Mouse (Mus musculus) spleen, adult 2 months (tissue): ENCODE results near the gene Gm5426. TPM values are rescaled to one million over a fixed set of nuclear protein-coding genes. Genes with fewer than 3 reads are reported as not detected.
"Not testable (repeated sequence)": the region's sequence is repeated elsewhere in the genome, so short reads cannot be mapped to it uniquely, and the experiment has no call there.

ENCODE experiments used
- DNase-seq, 2 experiments: peaks; one replicate each; pipeline versions ENCODE4 v3.0.0 to v3.0.0-alpha.2; 2012 to 2021; ENCODE audit warnings: low spot score in 2 of 2, low read depth in 1 of 2
- H3K27ac ChIP-seq: fragments of 200-500 bp; 2 replicates; pipeline ENCODE4 v1.5.1; 2012; ENCODE audit warnings: low read length, inconsistent platforms; ENCODE audit not compliant: insufficient read depth
- H3K27me3 ChIP-seq: fragments of 200-500 bp; 2 replicates; pipeline ENCODE4 v1.6.1; 2012; ENCODE audit warnings: mild to moderate bottlenecking, moderate library complexity, low read length, inconsistent platforms; ENCODE audit not compliant: control insufficient read depth, insufficient read depth
- H3K36me3 ChIP-seq: fragments of 200-500 bp; 2 replicates; pipeline ENCODE4 v1.6.1; 2012; ENCODE audit warnings: mild to moderate bottlenecking, low read length, inconsistent platforms; ENCODE audit not compliant: control insufficient read depth, insufficient read depth
- H3K4me1 ChIP-seq: fragments of 200-500 bp; 2 replicates; pipeline ENCODE4 v1.6.1; 2011; ENCODE audit warnings: inconsistent platforms; ENCODE audit not compliant: control insufficient read depth, insufficient read depth, insufficient read length
- H3K4me3 ChIP-seq: fragments of 200-500 bp; 2 replicates; pipeline ENCODE4 v1.5.1; 2011; ENCODE audit warnings: mild to moderate bottlenecking, inconsistent platforms; ENCODE audit not compliant: insufficient read depth, insufficient read length; ENCODE audit errors: extremely low read depth
- CTCF ChIP-seq: fragments of 200-500 bp; IDR thresholded peaks from 2 replicates; pipeline ENCODE4 v1.5.1; 2011; ENCODE audit warnings: mild to moderate bottlenecking, inconsistent platforms; ENCODE audit not compliant: insufficient read depth, insufficient read length, insufficient replicate concordance; ENCODE audit errors: extremely low read depth
- POLR2A ChIP-seq: fragments of 200-500 bp; IDR thresholded peaks from 2 replicates; pipeline ENCODE4 v1.6.1; 2011; ENCODE audit warnings: low read depth, low read length, inconsistent platforms
- WGBS: fragments of 180-500 bp; shearing (Covaris S2); methylation state at CpG from one replicate; pipeline ENCODE4 v1.1.7; 2018; 5-methylcytosine and 5-hydroxymethylcytosine counted together
- polyA plus RNA-seq: library from polyadenylated mRNA; depleted of rRNA; stranded (reverse); fragments of >200 nt; gene quantifications from 2 replicates; pipeline ENCODE4 v1.2.3, GENCODE M21; 2012; rRNA removed

Gm5426 gene
- not detected in 2 replicates for polyA plus RNA-seq

DNA sequence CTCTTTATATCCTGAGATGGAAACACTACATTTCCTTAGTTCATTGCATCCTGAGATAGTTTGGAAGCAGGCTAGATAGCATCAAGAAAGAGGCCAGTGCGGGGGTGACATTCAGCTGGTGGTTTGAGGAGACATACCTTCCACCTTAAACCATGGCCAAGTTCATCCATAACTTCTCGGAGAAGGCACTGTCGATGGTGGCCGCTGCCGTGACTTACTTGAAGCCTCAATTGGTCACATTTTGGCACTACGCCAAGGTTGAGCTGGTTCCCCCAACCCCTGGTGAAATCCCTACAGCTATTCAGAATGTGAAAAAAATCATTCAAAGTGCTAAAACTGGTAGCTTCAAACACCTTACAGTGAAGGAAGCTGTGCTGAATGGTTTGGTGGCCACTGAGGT, at the start of gene Gm5426:
Gm5426 (plus strand) TSS at position 153 of the 400 bp plus-strand sequence.
- not testable (repeated sequence) for H3K27me3 ChIP-seq, H3K27ac ChIP-seq, H3K4me1 ChIP-seq, DNase-seq, H3K4me3 ChIP-seq, H3K36me3 ChIP-seq
- WGBS, result 90% methylated on average over 6 of the region's 6 CpGs

DNA sequence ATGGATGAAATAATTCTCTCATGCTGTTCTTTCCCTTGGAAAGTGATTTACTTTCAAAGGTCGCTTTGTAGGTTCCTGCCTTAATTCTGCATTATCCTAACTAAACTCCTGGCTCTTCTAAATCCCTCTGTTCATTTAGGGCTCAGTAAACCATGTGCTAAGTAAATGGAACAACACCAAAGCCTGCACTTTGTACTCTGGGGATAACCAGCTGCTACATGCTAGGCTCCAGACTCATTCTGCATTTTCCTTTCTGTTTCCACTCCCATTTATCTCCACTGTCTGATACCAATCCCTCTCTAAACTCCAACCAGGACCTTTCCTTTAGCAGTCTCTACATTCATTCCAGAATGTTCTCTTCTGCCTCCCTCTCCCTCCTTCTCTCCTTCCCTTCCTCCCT, 46.7 kb upstream of the Gm5426 start:
- Histone ChIP-seq H3K4me3 (no peak overlapping the region), H3K4me1 (no peaks in the 10 kb centered on the region; the same call in 1 of the 2 replicates), H3K36me3 (no peaks in the 10 kb centered on the region), H3K27ac (no peak overlapping the region), H3K27me3 (no peaks in the 10 kb centered on the region)
- TF ChIP-seq POLR2A (no peak), CTCF (no peak)
- DNase-seq, result no peak
- 95% methylated on average over 1 of the region's 1 CpGs for WGBS

DNA sequence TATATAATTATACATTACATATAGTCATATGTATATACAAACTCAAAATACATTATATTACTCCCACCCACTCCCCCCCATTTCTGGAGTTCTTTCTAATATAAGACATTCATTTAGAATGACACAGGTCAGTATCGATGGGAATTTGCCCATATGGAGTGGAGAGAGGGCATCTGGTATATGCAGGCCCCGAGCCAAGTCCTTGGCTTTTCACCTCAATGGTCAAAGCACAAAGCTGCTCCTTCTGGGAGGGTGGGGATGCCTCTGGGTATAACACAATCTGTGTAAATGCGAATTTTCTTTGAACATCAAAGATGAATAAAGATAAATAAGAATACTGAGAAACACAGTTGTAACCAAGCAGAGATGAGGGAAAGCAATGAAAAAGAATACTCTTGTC, 46.0 kb upstream of the Gm5426 start:
- no peak for TF ChIP-seq POLR2A
- no peak for TF ChIP-seq CTCF
- no peaks in the 10 kb centered on the region for H3K27me3 ChIP-seq
- no peak overlapping the region for H3K4me3 ChIP-seq
- DNase-seq, result no peak
- 82% methylated on average over 3 of the region's 3 CpGs for WGBS
- no peaks in the 10 kb centered on the region for H3K36me3 ChIP-seq
- H3K4me1 ChIP-seq, result no peaks in the 10 kb centered on the region; the same call in 1 of the 2 replicates
- H3K27ac ChIP-seq, result no peak overlapping the region

GRCm38 (mm10) chr10:96093890-96094531, 42.4 kb upstream of the Gm5426 start:
- no peak for DNase-seq
- no peaks in the 10 kb centered on the region; the same call in 1 of the 2 replicates for H3K4me1 ChIP-seq
- no peaks in the 10 kb centered on the region for H3K36me3 ChIP-seq
- H3K27ac ChIP-seq, result no peak overlapping the region
- H3K27me3 ChIP-seq, result no peaks in the 10 kb centered on the region
- 59% methylated on average over 2 of the region's 2 CpGs for WGBS
- H3K4me3 ChIP-seq, result no peak overlapping the region
- no peak for TF ChIP-seq POLR2A
- TF ChIP-seq CTCF, result no peak

- 90% methylated on average over 2 of the region's 2 CpGs for WGBS
- Histone ChIP-seq H3K4me1 (no peaks in the 10 kb centered on the region; the same call in 1 of the 2 replicates), H3K4me3 (no peak overlapping the region), H3K27me3 (no peaks in the 10 kb centered on the region), H3K36me3 (no peaks in the 10 kb centered on the region), H3K27ac (no peak overlapping the region)
- TF ChIP-seq CTCF, result no peak
- TF ChIP-seq POLR2A, result no peak
- DNase-seq, result no peak
Observed at GRCm38 (mm10) chr10:96094559-96094958, 41.8 kb upstream of the Gm5426 start.

GRCm38 (mm10) chr10:96096730-96097129, 39.7 kb upstream of the Gm5426 start:
- H3K27ac ChIP-seq, result no peak overlapping the region
- TF ChIP-seq CTCF, result no peak
- no peak overlapping the region for H3K4me3 ChIP-seq
- 88% methylated on average over 7 of the region's 7 CpGs for WGBS
- H3K4me1 ChIP-seq, result no peaks in the 10 kb centered on the region; the same call in 1 of the 2 replicates
- H3K36me3 ChIP-seq, result no peaks in the 10 kb centered on the region
- no peak for DNase-seq
- no peaks in the 10 kb centered on the region for H3K27me3 ChIP-seq

DNA sequence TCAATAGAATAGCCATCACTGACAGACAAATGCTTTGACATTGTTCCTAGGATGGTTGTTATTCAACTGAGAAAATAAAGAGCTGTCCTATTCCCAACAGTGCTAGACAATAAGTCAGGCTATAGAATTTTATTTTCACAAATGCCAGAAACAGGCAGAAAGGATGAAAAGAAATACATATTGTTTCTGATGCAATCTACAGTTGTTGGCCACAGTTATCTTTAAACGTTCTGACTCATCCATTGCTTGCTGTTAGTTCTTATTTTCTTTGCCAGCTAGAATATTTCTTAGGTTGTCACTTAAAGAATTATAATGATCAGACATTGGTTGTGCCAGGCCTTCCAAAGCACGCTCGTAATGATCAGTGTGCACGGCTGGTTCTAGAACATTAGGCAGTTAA, 35.4 kb upstream of the Gm5426 start:
- H3K27me3 ChIP-seq, result no peaks in the 10 kb centered on the region
- no peak overlapping the region for H3K4me3 ChIP-seq
- no peaks in the 10 kb centered on the region for H3K4me1 ChIP-seq
- H3K27ac ChIP-seq, result no peak overlapping the region
- H3K36me3 ChIP-seq, result no peaks in the 10 kb centered on the region
- DNase-seq, result no peak
- 91% methylated on average over 4 of the region's 4 CpGs for WGBS
- no peak for TF ChIP-seq CTCF
- TF ChIP-seq POLR2A, result no peak

DNA sequence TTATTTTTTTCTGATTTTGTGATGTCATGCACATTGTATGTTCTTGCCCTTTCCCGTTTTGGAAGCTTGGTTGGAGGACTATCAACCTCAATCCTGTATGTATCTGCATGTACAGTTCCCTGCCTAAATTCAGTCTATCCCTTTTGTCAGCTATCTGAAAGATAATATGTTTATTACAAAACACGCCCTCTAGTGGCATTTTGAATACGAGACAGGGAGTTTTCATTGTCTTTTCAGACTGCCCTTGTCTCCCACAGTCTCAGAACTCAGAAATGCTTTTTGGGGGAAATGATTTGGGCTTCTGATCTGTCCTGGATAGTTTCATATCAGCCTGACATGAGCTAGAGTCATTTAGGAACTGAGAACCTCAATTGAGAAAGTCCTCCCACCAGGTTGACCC, 32.2 kb upstream of the Gm5426 start:
- no peak for DNase-seq
- TF ChIP-seq CTCF (no peak), POLR2A (no peak)
- no peaks in the 10 kb centered on the region for H3K27me3 ChIP-seq
- H3K4me3 ChIP-seq, result no peak overlapping the region
- H3K27ac ChIP-seq, result no peak overlapping the region
- H3K4me1 ChIP-seq, result no peaks in the 10 kb centered on the region
- WGBS, result 66% methylated on average over 3 of the region's 3 CpGs
- H3K36me3 ChIP-seq, result no peaks in the 10 kb centered on the region
